Mouse (Mus musculus): Measurements from ENCODE around the gene Ddx54. TPM values are rescaled to one million over a fixed set of nuclear protein-coding genes. Genes with fewer than 3 reads are reported as not detected.

The Ddx54 gene
- 63.3 and 64.1 TPM in 2 replicates for polyA plus RNA-seq (2016; fragmentation: Nextera tagmentation; extraction: Ambion mirVana)

DNA sequence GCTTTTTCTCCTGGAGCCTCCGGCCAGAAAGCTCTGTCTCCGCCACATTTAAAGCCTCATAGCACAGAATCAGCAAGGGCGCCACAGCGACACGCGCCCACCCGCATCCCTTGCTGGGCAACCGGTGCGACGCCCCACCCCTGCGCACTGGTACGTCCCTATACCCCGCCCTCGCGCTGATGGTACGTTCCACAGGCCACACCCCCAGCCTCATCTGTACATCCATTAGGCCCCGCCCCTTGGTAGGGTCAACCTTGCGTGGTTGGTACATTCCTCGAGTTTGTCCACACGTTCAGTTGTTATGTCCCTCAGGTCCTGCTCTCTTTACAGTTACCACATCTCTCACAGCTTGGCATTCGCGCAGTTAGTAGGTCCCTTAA is at the start of gene Ddx54, which contains the start of gene Rita1:
Ddx54 (plus strand) TSS at position 298 of the 380 bp plus-strand sequence.
Rita1 (minus strand) TSS at position 148 of the 380 bp plus-strand sequence.
- peaks cover 53% of the 10 kb centered on the region for H3K36me3 ChIP-seq (replicated peaks)
- H3K27ac ChIP-seq: peak within 1 kb of the TSS; percentile 95
- H3K9me3 ChIP-seq: peaks cover 7% of the 10 kb centered on the region; the same call in 1 of the 2 replicates
- peak within 1 kb of the TSS; percentile 81 for H3K4me3 ChIP-seq
- peak; percentile 97 for DNase-seq (ENCODE audit: extremely low spot score, low spot score)
- H3K4me1 ChIP-seq: peaks cover 20% of the 10 kb centered on the region
- WGBS: under 1% methylated on average over 22 of the region's 22 CpGs
- no peaks in the 10 kb centered on the region for H3K27me3 ChIP-seq (ENCODE audit: poor library complexity, severe bottlenecking)

DNA sequence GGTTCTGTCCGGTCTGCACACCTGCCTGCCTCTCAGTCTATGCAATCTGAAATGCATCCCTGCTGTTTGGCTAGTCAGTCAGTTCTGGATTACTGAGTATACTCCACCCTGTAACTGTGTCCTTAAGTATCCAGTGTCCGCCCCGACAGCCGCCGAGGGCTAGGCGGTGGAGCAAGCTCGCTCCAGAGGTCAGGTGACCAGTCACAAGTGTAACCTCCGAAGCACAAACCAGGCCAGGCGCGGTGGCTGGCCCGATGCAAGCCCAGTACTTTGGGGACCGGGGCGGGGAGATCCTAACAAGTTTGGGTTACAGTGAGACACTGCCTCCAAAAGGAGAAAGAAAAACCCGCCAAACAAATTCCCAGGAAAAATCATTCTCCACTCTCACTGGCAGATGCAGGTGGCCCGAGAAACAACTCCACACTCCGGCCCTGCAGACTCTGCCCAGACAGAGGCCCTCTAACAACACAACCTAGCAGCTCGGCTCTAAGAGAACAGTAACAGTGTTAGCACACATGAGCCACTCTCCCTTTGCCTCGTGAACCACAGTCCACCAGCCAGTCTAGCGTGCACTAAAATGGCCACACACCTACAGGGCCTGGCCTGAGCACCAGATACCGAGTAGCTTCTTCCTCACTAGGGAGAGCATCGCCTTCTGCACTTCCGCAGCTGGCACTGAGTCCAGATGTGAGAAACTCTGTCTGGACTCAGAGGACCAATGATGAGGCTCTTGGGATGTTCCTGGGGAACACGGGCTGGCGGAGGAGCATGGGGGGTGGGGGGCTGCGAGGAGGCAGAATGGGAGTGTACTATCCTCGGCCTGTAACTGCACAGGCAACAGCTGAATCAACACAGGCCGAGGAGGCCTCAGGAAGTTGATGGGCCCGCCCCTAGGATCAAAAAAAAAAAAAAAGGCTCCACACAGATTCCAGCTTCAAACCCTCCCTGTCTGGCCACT is 49.3 kb upstream of the Ddx54 start:
- Histone ChIP-seq H3K27ac (peak overlapping the region; percentile 81), H3K4me3 (no peak overlapping the region), H3K4me1 (peaks cover 86% of the 10 kb centered on the region), H3K36me3 (replicated peaks) (no peaks in the 10 kb centered on the region), H3K9me3 (no peaks in the 10 kb centered on the region), H3K27me3 (ENCODE audit: poor library complexity, severe bottlenecking) (no peaks in the 10 kb centered on the region)
- DNase-seq (ENCODE audit: extremely low spot score, low spot score): no peak
- 62% methylated on average over 28 of the region's 28 CpGs for WGBS

DNA sequence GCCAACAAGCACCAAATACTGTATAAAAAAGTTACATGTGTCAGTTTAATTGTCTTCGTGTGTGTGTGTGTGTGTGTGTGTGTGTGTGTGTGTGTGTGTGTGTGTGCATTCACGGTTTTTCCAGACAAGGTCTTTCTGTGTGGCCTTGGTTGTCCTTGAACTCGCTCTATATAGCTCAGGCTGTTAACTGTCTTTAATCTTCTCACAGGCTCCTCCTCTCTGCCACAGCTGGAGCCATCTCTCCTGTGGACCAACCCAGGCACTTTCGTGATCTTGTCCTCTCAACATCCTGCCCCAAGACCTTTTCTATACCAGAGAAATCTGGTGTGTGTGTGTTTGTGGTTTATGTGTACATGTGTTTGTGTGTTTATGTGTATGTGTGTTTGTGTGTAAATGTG is 48.6 kb upstream of the Ddx54 start:
- no peaks in the 10 kb centered on the region for H3K27me3 ChIP-seq (ENCODE audit: poor library complexity, severe bottlenecking)
- no peak for DNase-seq (ENCODE audit: extremely low spot score, low spot score)

DNA sequence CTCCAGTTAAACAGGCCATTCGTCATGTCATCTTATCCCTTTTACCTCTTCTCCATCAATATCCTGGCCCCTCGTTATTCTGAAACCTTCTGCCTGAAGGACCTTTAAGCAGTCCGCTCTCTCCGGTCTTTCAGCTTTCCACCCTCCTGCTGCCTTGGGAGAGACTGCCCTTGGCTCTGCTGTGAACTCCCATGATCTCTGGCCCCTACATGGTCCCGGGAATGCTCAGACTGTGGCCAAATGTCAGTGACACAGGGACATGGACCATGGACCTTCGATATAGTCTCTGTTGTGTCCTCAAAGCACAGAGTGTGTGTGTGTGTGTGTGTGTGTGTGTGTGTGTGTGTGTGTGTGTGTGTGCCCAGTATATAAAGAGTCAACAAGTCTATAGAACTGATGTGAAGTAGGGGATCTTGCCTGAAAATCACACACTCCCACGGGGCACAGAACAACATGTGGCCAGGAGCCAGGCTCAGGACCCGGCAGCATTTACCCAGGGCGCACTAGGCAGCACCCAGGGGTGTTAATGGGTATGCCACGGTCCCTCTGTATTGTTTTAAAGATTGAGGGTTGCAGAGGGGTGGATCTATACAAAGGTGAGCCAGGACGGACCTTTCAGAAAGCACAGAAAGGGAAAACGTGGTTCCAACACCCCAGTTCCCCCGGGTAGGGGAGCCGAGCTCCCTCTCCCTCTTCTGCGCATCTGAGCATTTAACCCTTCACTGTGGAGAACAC is 47.2 kb upstream of the Ddx54 start:
- no peak for DNase-seq (ENCODE audit: extremely low spot score, low spot score)

More for the DNA sequence above, 48.6 kb upstream of the Ddx54 start:
- Histone ChIP-seq H3K36me3 (replicated peaks) (no peaks in the 10 kb centered on the region), H3K4me3 (no peak overlapping the region), H3K27ac (peak overlapping the region; percentile 62; the same call in 1 of the 2 replicates), H3K4me1 (peaks cover 86% of the 10 kb centered on the region), H3K9me3 (no peaks in the 10 kb centered on the region)
- 78% methylated on average over 4 of the region's 4 CpGs for WGBS

DNA sequence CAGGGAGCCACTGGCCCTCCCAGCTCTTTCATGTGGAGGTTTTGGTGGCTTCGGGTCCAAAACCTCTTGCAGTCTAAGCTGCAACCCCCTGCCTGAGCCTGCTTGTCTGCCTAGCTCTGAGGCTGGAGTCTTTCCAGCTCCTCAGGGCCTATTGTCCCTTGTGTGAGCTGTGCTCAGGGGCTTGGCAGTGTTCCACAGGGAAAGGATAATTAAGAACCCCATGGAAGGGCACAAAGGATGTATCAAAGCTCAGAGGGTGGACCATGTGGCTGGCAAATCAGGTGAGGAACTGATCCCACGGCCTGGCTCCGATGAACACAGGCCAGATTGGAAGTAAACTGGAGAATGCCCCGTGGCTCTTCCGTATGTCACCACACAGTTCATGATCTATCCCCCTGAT is 46.4 kb upstream of the Ddx54 start:
- peaks cover 88% of the 10 kb centered on the region for H3K4me1 ChIP-seq
- WGBS: 44% methylated on average over 5 of the region's 5 CpGs
- DNase-seq (ENCODE audit: extremely low spot score, low spot score): no peak
- H3K36me3 ChIP-seq (replicated peaks): no peaks in the 10 kb centered on the region
- peak overlapping the region; percentile 87 for H3K27ac ChIP-seq
- no peaks in the 10 kb centered on the region for H3K27me3 ChIP-seq (ENCODE audit: poor library complexity, severe bottlenecking)
- no peaks in the 10 kb centered on the region for H3K9me3 ChIP-seq
- H3K4me3 ChIP-seq: peak overlapping the region; percentile 16; the same call in 1 of the 2 replicates

More for the DNA sequence above, 47.2 kb upstream of the Ddx54 start:
- Histone ChIP-seq H3K36me3 (replicated peaks) (no peaks in the 10 kb centered on the region), H3K27ac (peak overlapping the region; percentile 87), H3K4me1 (peaks cover 88% of the 10 kb centered on the region), H3K27me3 (ENCODE audit: poor library complexity, severe bottlenecking) (no peaks in the 10 kb centered on the region), H3K4me3 (peak overlapping the region; percentile 16; the same call in 1 of the 2 replicates), H3K9me3 (no peaks in the 10 kb centered on the region)
- 44% methylated on average over 15 of the region's 15 CpGs for WGBS

DNA sequence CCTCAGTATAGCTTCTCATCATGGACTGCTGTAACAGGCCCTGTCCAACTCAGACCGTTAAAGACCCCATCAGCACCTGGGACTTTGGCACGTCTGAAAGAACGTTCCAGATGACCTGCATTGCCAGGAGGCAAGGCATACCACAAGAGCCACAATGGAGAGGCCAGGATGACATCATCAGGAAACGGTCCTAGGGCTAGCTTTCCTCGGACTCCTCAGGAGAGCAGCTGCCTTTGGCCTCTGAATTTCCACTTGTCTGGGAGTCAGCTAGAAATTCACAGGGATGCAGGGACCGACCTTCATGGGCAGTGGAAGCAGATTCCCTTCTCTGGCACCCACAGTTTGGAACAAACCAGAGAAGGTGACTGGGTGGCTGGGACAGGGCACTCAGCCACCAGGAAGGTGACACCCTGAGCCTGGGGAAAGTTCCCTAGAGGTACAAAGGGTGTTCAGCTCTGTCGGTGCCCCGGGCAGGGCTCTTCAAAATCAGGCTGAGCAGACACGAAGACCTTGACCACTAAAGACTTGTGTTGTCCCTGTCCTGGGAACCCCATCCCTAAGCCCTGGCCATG is 45.8 kb upstream of the Ddx54 start:
- H3K36me3 ChIP-seq (replicated peaks): no peaks in the 10 kb centered on the region
- H3K27me3 ChIP-seq (ENCODE audit: poor library complexity, severe bottlenecking): no peaks in the 10 kb centered on the region
- 63% methylated on average over 9 of the region's 9 CpGs for WGBS
- peak overlapping the region; percentile 87 for H3K27ac ChIP-seq
- peaks cover 91% of the 10 kb centered on the region for H3K4me1 ChIP-seq
- DNase-seq (ENCODE audit: extremely low spot score, low spot score): no peak
- no peaks in the 10 kb centered on the region for H3K9me3 ChIP-seq
- no peak overlapping the region for H3K4me3 ChIP-seq

DNA sequence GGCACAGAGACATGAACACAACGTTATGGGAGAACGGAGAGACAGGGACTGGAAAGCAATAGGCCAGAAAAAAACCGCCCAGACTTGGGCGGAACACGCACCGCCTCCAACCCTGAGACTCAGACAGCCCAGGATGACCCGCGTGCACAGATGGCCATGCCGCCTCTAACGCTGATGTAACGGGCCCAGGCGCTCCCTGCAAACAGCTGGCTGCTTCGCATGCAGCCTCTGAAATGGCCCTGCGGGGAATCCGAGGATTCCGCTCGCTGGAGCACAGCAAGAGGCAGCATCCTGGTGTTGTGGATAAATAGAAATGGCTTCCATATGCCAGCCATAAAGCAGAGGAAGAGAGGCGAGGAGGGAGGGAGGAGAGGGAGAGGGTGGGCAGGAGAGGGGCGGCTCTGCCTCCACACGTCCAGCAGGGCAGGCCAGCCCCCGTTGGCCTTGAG is 45.3 kb upstream of the Ddx54 start:
- peak overlapping the region; percentile 23; the same call in 1 of the 2 replicates for H3K4me3 ChIP-seq
- H3K9me3 ChIP-seq: no peaks in the 10 kb centered on the region
- peaks cover 89% of the 10 kb centered on the region for H3K4me1 ChIP-seq
- WGBS: 17% methylated on average over 21 of the region's 21 CpGs
- no peaks in the 10 kb centered on the region for H3K27me3 ChIP-seq (ENCODE audit: poor library complexity, severe bottlenecking)
- no peaks in the 10 kb centered on the region for H3K36me3 ChIP-seq (replicated peaks)
- H3K27ac ChIP-seq: peak overlapping the region; percentile 87
- no peak for DNase-seq (ENCODE audit: extremely low spot score, low spot score)

DNA sequence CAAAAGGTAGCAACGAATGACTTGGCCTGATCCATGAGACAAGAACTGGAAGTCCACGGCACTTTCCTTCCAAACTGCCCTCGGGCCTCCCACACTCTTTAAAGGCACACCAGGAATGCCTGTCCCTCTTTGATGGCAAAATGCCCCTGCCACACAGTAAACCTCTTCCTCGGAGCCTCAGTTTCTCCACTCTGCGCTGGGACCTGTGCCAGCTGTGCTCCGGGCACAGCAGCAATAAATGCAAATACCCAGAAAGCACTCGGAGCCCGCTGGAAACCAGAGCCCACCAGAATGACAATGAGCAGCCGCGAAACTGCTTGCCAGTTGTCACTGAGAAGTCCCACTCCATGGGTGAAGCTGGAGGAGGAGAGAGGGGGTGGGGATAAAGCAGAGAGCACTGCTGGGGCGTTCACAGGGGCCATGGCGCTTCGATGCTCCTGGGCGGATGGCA is 44.8 kb upstream of the Ddx54 start:
- Histone ChIP-seq H3K4me1 (peaks cover 87% of the 10 kb centered on the region), H3K36me3 (replicated peaks) (no peaks in the 10 kb centered on the region), H3K27me3 (ENCODE audit: poor library complexity, severe bottlenecking) (no peaks in the 10 kb centered on the region), H3K27ac (peak overlapping the region; percentile 87), H3K9me3 (no peaks in the 10 kb centered on the region), H3K4me3 (no peak overlapping the region)
- 65% methylated on average over 14 of the region's 14 CpGs for WGBS
- no peak for DNase-seq (ENCODE audit: extremely low spot score, low spot score)

DNA sequence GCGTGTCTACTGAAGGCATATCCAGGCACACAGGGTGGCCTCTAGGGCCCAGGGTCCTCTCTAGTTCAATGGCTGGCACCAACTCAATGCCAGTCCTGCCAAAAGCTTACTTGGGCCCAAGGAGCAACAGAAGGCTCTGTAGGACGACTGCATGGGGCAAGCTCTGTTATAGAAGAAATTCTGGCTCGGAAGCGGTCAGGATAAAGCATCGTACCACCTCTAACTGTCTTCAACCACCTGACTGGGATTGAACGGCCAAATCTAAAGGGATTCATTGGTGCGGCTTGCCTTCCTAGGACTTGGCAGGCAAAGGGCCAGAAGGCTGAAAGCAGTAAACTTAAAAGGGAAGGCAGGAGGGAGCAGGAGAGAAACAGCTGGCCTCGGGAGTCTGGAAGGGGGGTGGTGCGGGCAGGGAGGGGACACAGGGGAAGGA is 44.2 kb upstream of the Ddx54 start:
- H3K4me3 ChIP-seq: no peak overlapping the region
- peaks cover 81% of the 10 kb centered on the region for H3K4me1 ChIP-seq
- peak overlapping the region; percentile 87 for H3K27ac ChIP-seq
- no peaks in the 10 kb centered on the region for H3K9me3 ChIP-seq
- H3K27me3 ChIP-seq (ENCODE audit: poor library complexity, severe bottlenecking): no peaks in the 10 kb centered on the region
- 71% methylated on average over 9 of the region's 9 CpGs for WGBS
- H3K36me3 ChIP-seq (replicated peaks): no peaks in the 10 kb centered on the region
- no peak for DNase-seq (ENCODE audit: extremely low spot score, low spot score)

DNA sequence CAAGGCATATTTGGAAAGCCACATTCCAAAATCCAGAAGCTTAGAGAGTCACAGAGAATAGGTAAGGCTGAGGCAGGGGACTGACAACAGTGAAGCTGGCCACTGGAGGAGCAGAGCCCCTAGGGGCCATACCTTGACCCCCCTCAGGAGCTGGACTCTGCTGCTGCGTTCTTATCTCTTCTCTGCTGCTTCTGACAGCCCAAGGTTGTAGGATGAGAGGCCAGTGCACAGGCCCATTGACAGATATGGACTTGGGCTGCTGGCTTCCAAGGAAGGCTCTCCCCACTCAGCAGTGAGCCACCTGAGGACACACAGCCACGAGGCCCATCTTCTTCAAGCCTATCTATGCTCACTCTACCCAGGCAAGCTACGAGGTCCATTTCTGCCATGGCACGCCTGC is 43.6 kb upstream of the Ddx54 start:
- H3K4me1 ChIP-seq: peaks cover 75% of the 10 kb centered on the region
- WGBS: 88% methylated on average over 4 of the region's 4 CpGs

DNA sequence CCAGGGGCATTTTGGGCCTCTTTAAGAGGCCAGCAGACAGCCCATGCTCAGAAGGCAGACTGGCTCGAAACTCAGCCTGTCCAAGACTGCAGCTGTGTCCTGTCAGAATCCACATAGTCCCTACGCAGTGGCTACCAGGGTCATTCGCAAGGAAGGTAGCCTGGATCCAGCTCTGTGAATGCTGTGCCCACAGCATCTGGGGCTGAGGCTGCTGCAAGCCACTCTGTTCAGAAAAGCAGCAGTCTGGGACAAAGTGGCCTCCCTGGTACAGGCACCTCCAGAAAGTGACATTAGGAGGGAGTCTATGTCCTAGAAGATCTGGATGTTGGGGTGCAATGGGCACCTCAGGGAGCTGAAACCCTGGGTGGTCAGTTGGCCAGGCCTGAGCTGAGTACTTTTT is 42.7 kb upstream of the Ddx54 start:
- no peaks in the 10 kb centered on the region for H3K9me3 ChIP-seq
- no peak overlapping the region for H3K27ac ChIP-seq
- WGBS: 98% methylated on average over 3 of the region's 3 CpGs
- H3K27me3 ChIP-seq (ENCODE audit: poor library complexity, severe bottlenecking): no peaks in the 10 kb centered on the region
- H3K4me3 ChIP-seq: no peak overlapping the region
- no peaks in the 10 kb centered on the region for H3K36me3 ChIP-seq (replicated peaks)
- H3K4me1 ChIP-seq: peaks cover 74% of the 10 kb centered on the region
- DNase-seq (ENCODE audit: extremely low spot score, low spot score): no peak

More for the DNA sequence above, 43.6 kb upstream of the Ddx54 start:
- H3K4me3 ChIP-seq: no peak overlapping the region
- no peaks in the 10 kb centered on the region for H3K27me3 ChIP-seq (ENCODE audit: poor library complexity, severe bottlenecking)
- DNase-seq (ENCODE audit: extremely low spot score, low spot score): no peak
- H3K9me3 ChIP-seq: no peaks in the 10 kb centered on the region
- no peaks in the 10 kb centered on the region for H3K36me3 ChIP-seq (replicated peaks)
- peak overlapping the region; percentile 87 for H3K27ac ChIP-seq

DNA sequence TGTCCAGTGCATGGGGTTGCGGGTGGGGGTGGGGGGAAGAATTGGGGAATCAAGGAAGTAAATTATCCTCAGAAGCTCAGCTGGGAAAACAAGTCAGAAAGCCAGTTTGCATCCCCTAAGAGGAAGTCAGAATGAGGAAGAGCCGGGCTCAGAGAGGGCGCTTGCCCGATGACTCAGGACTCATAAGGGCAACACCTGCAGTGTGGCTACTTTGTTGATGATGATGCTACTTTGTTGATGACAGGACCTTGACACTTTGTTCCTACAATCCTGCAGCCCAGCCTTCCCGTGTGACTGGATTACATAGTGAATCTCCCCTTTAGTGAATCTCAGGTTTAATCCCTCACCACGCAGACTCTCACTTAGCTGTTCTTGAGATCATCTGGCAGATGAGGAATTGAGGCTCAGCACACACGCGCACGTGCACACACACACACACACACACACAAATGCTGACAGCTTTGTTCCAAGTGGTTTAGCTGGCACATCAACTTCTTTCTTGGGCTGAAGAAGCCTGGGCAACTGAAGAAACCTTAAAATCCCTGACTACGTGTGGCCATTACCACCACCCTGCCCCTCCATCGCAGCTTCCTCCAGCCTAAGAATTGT is 42.1 kb upstream of the Ddx54 start:
- Histone ChIP-seq H3K27me3 (ENCODE audit: poor library complexity, severe bottlenecking) (no peaks in the 10 kb centered on the region), H3K9me3 (no peaks in the 10 kb centered on the region), H3K4me3 (no peak overlapping the region), H3K36me3 (replicated peaks) (no peaks in the 10 kb centered on the region), H3K27ac (peak overlapping the region; percentile 31; the same call in 1 of the 2 replicates), H3K4me1 (peaks cover 73% of the 10 kb centered on the region)
- DNase-seq (ENCODE audit: extremely low spot score, low spot score): no peak
- WGBS: 90% methylated on average over 11 of the region's 11 CpGs

Data from forebrain, embryonic 10.5 days (tissue).